ENCODE assay signal across 22 mouse cellular contexts in genomic region chr11:8213130-8213529, GRCm38 (mm10).
DNase-seq lines count a peak whose midpoint lies in the region; ATAC-seq lines count a peak whose summit lies in the region.
"Had no signal": no experiment of that assay in that cellular context is flagged by ENCODE, and none has a peak within 500 bp of the region (broad histone marks: within the 10 kb centered on the region; RNA-seq: fewer than 3 reads in every experiment).

No protein-coding gene starts in this region.

- H3K27me3 ChIP-seq in hindbrain, embryonic 12.5 days = no peaks in the 10 kb centered on the region
- H3K27me3 ChIP-seq in hindbrain, embryonic 10.5 days (ENCODE audit: insufficient read depth, poor library complexity, severe bottlenecking) = no peaks in the 10 kb centered on the region
- no peaks in the 10 kb centered on the region for H3K27me3 ChIP-seq in midbrain, embryonic 11.5 days (ENCODE audit: control insufficient read depth, insufficient read depth, low read length)
- H3K27me3 ChIP-seq in midbrain, embryonic 10.5 days (ENCODE audit: low read depth, poor library complexity, severe bottlenecking) = no peaks in the 10 kb centered on the region
- H3K27me3 ChIP-seq in midbrain, embryonic 15.5 days (replicated peaks) = no peaks in the 10 kb centered on the region
- no peaks in the 10 kb centered on the region for H3K27me3 ChIP-seq in midbrain, embryonic 14.5 days (ENCODE audit: control insufficient read depth, insufficient read depth, low read length)
- H3K27me3 ChIP-seq: embryonic facial prominence, embryonic 13.5 days; embryonic facial prominence, embryonic 15.5 days; forebrain, embryonic 12.5 days had no signal

- no peak for DNase-seq in hindbrain, embryonic 10.5 days (ENCODE audit: low spot score)
- no peak for DNase-seq in midbrain, embryonic 11.5 days (ENCODE audit: low spot score, missing footprints)
- DNase-seq in midbrain, embryonic 10.5 days (ENCODE audit: low spot score) = no peak
- no peak for DNase-seq in midbrain, embryonic 14.5 days
- no peak for DNase-seq in spleen, adult 18-20 months
- DNase-seq: adrenal gland, adult 2 months; adrenal gland, postnatal 10 days; adrenal gland, postnatal 25 days; cerebellum, adult 11 months; cerebellum, adult 18-20 months; cerebellum, adult 8-10 months; cerebellum, adult 9-11 months; cerebellum, postnatal 14 days; cerebellum, postnatal 36 days; embryo, embryonic 11 days had no signal

- H3K4me2 ChIP-seq in hindbrain, embryonic 12.5 days (replicated peaks) = no peak overlapping the region
- H3K4me2 ChIP-seq in midbrain, embryonic 11.5 days = no peak overlapping the region
- no peak overlapping the region for H3K4me2 ChIP-seq in midbrain, embryonic 15.5 days
- H3K4me2 ChIP-seq in midbrain, embryonic 14.5 days (ENCODE audit: low read length) = no peak overlapping the region
- H3K4me2 ChIP-seq: embryonic facial prominence, embryonic 13.5 days; embryonic facial prominence, embryonic 15.5 days; forebrain, embryonic 12.5 days had no signal

- H3K9me3 ChIP-seq in hindbrain, embryonic 12.5 days (replicated peaks) = no peaks in the 10 kb centered on the region
- no peaks in the 10 kb centered on the region for H3K9me3 ChIP-seq in hindbrain, embryonic 10.5 days
- no peaks in the 10 kb centered on the region for H3K9me3 ChIP-seq in midbrain, embryonic 11.5 days (ENCODE audit: control insufficient read depth, low read length)
- no peaks in the 10 kb centered on the region for H3K9me3 ChIP-seq in midbrain, embryonic 10.5 days (replicated peaks)
- no peaks in the 10 kb centered on the region for H3K9me3 ChIP-seq in midbrain, embryonic 15.5 days
- no peaks in the 10 kb centered on the region for H3K9me3 ChIP-seq in midbrain, embryonic 14.5 days (ENCODE audit: control insufficient read depth, low read length)
- H3K9me3 ChIP-seq: embryonic facial prominence, embryonic 13.5 days; embryonic facial prominence, embryonic 15.5 days; forebrain, embryonic 10.5 days; forebrain, embryonic 12.5 days had no signal

- H3K4me1 ChIP-seq in hindbrain, embryonic 12.5 days = no peaks in the 10 kb centered on the region
- H3K4me1 ChIP-seq in hindbrain, embryonic 10.5 days (replicated peaks) = no peaks in the 10 kb centered on the region
- no peaks in the 10 kb centered on the region for H3K4me1 ChIP-seq in midbrain, embryonic 11.5 days (ENCODE audit: control insufficient read depth, insufficient read depth, low read length)
- no peaks in the 10 kb centered on the region for H3K4me1 ChIP-seq in midbrain, embryonic 10.5 days
- peaks cover 3% of the 10 kb centered on the region; the same call in 1 of the 2 replicates for H3K4me1 ChIP-seq in midbrain, embryonic 15.5 days
- no peaks in the 10 kb centered on the region for H3K4me1 ChIP-seq in midbrain, embryonic 14.5 days (ENCODE audit: control insufficient read depth, insufficient read depth, low read length)
- H3K4me1 ChIP-seq: embryonic facial prominence, embryonic 13.5 days; forebrain, embryonic 10.5 days; forebrain, embryonic 12.5 days had no signal

- ATAC-seq in hindbrain, embryonic 12.5 days (ENCODE audit: low FRiP score) = peak; percentile 56
- ATAC-seq in midbrain, embryonic 11.5 days (ENCODE audit: low FRiP score) = 0 out of 2 replicates have a peak, but pooled peaks have one; percentile 38
- ATAC-seq in midbrain, embryonic 15.5 days (replicated peaks) = 0 out of 2 replicates have a peak, but pooled peaks have one; percentile 39
- no peak; the same call in 1 of the 2 replicates for ATAC-seq in midbrain, embryonic 14.5 days (ENCODE audit: low FRiP score, low TSS enrichment)

- H3K27ac ChIP-seq in hindbrain, embryonic 12.5 days = no peak overlapping the region
- H3K27ac ChIP-seq in hindbrain, embryonic 10.5 days = no peak overlapping the region
- no peak overlapping the region for H3K27ac ChIP-seq in midbrain, embryonic 11.5 days (ENCODE audit: low read depth, low read length)
- no peak overlapping the region for H3K27ac ChIP-seq in midbrain, embryonic 10.5 days (replicated peaks)
- no peak overlapping the region for H3K27ac ChIP-seq in midbrain, embryonic 15.5 days
- no peak overlapping the region for H3K27ac ChIP-seq in midbrain, embryonic 14.5 days (replicated peaks; ENCODE audit: low read depth, low read length)
- H3K27ac ChIP-seq: embryonic facial prominence, embryonic 13.5 days; embryonic facial prominence, embryonic 15.5 days; forebrain, embryonic 10.5 days; forebrain, embryonic 12.5 days had no signal

- 84% methylated on average over 3 of the region's 3 CpGs for WGBS in hindbrain, embryonic 12.5 days
- 97% methylated on average over 3 of the region's 3 CpGs for WGBS in hindbrain, embryonic 10.5 days
- 76% methylated on average over 3 of the region's 3 CpGs for WGBS in midbrain, embryonic 11.5 days
- WGBS in midbrain, embryonic 10.5 days = 94% methylated on average over 3 of the region's 3 CpGs
- 87% methylated on average over 3 of the region's 3 CpGs for WGBS in midbrain, embryonic 15.5 days
- WGBS in midbrain, embryonic 14.5 days = 82% methylated on average over 3 of the region's 3 CpGs

- H3K4me3 ChIP-seq in hindbrain, embryonic 12.5 days = no peak overlapping the region
- no peak overlapping the region for H3K4me3 ChIP-seq in hindbrain, embryonic 10.5 days
- no peak overlapping the region for H3K4me3 ChIP-seq in midbrain, embryonic 11.5 days (ENCODE audit: low read depth, low read length)
- H3K4me3 ChIP-seq in midbrain, embryonic 10.5 days = no peak overlapping the region
- H3K4me3 ChIP-seq in midbrain, embryonic 15.5 days = no peak overlapping the region
- H3K4me3 ChIP-seq in midbrain, embryonic 14.5 days (replicated peaks; ENCODE audit: low read depth, low read length) = no peak overlapping the region
- H3K4me3 ChIP-seq: embryonic facial prominence, embryonic 13.5 days; embryonic facial prominence, embryonic 15.5 days; erythroblast, embryonic 14.5 days; forebrain, embryonic 10.5 days; forebrain, embryonic 12.5 days had no signal

- H3K36me3 ChIP-seq in hindbrain, embryonic 12.5 days = no peaks in the 10 kb centered on the region
- no peaks in the 10 kb centered on the region for H3K36me3 ChIP-seq in hindbrain, embryonic 10.5 days
- H3K36me3 ChIP-seq in midbrain, embryonic 11.5 days (ENCODE audit: control insufficient read depth, insufficient read depth, low read length) = no peaks in the 10 kb centered on the region
- no peaks in the 10 kb centered on the region for H3K36me3 ChIP-seq in midbrain, embryonic 10.5 days
- H3K36me3 ChIP-seq in midbrain, embryonic 15.5 days (replicated peaks) = no peaks in the 10 kb centered on the region
- no peaks in the 10 kb centered on the region for H3K36me3 ChIP-seq in midbrain, embryonic 14.5 days (ENCODE audit: control insufficient read depth, insufficient read depth, low read length)
- H3K36me3 ChIP-seq: embryonic facial prominence, embryonic 13.5 days; embryonic facial prominence, embryonic 15.5 days; forebrain, embryonic 10.5 days; forebrain, embryonic 12.5 days had no signal

- H3K9ac ChIP-seq in hindbrain, embryonic 12.5 days = no peak overlapping the region
- H3K9ac ChIP-seq in midbrain, embryonic 11.5 days (ENCODE audit: low read length) = no peak overlapping the region
- H3K9ac ChIP-seq in midbrain, embryonic 15.5 days = no peak overlapping the region
- no peak overlapping the region for H3K9ac ChIP-seq in midbrain, embryonic 14.5 days (replicated peaks; ENCODE audit: low read length)
- H3K9ac ChIP-seq: embryonic facial prominence, embryonic 13.5 days; embryonic facial prominence, embryonic 15.5 days; forebrain, embryonic 12.5 days had no signal
